Mouse (Mus musculus) hindlimb bud, embryonic 11.5 days (tissue): ENCODE results near the gene Nfil3.

Experiments used
- DNase-seq: peaks from one replicate; pipeline ENCODE4 v3.0.0-alpha.2; 2012; ENCODE audit warnings: low read depth, low spot score; ENCODE audit errors: extremely low spot score

The Nfil3 gene

GRCm38 (mm10) chr13:52982703-52983102 is 1.8 kb upstream of the Nfil3 start:
- DNase-seq = peak; percentile 84

GRCm38 (mm10) chr13:52981441-52982281 is 788 bp upstream of the Nfil3 start:
- DNase-seq = no peak

- DNase-seq = no peak
Observed at GRCm38 (mm10) chr13:52980211-52980950, 492 bp downstream of the Nfil3 start.

GRCm38 (mm10) chr13:52979331-52980051 is 1.4 kb downstream of the Nfil3 start:
- DNase-seq = no peak

- no peak for DNase-seq
Observed at GRCm38 (mm10) chr13:52978321-52978981, 2.4 kb downstream of the Nfil3 start.

GRCm38 (mm10) chr13:52977757-52978156 is 3.1 kb downstream of the Nfil3 start:
- no peak for DNase-seq

- DNase-seq = no peak
Observed at GRCm38 (mm10) chr13:52977221-52977609, 3.7 kb downstream of the Nfil3 start.

- DNase-seq = no peak
Observed at GRCm38 (mm10) chr13:52976510-52977220, 4.2 kb downstream of the Nfil3 start.

GRCm38 (mm10) chr13:52976130-52976509 is 4.8 kb downstream of the Nfil3 start:
- peak; percentile 58 for DNase-seq

GRCm38 (mm10) chr13:52974676-52975075 is 6.2 kb downstream of the Nfil3 start:
- DNase-seq = no peak

GRCm38 (mm10) chr13:52973427-52973826 is 7.4 kb downstream of the Nfil3 start:
- no peak for DNase-seq

- DNase-seq = no peak
Observed at GRCm38 (mm10) chr13:52972626-52973025, 8.2 kb downstream of the Nfil3 start.

- no peak for DNase-seq
Observed at GRCm38 (mm10) chr13:52970876-52971275, 10.0 kb downstream of the Nfil3 start.

- DNase-seq = no peak
Observed at GRCm38 (mm10) chr13:52962922-52963321, 18.0 kb downstream of the Nfil3 start.

- DNase-seq = no peak
Observed at GRCm38 (mm10) chr13:52962361-52962760, 18.5 kb downstream of the Nfil3 start.

- DNase-seq = no peak
Observed at GRCm38 (mm10) chr13:52953779-52954553, 26.9 kb downstream of the Nfil3 start.

- no peak for DNase-seq
Observed at GRCm38 (mm10) chr13:52949211-52949610, 31.7 kb downstream of the Nfil3 start.

GRCm38 (mm10) chr13:52947545-52947944 is 33.3 kb downstream of the Nfil3 start:
- DNase-seq = no peak

- DNase-seq = no peak
Observed at GRCm38 (mm10) chr13:52945769-52946168, 35.1 kb downstream of the Nfil3 start.

- no peak for DNase-seq
Observed at GRCm38 (mm10) chr13:52944116-52944515, 36.8 kb downstream of the Nfil3 start.
